16 mouse cellular contexts compared by ENCODE assay signal in the genomic region with DNA sequence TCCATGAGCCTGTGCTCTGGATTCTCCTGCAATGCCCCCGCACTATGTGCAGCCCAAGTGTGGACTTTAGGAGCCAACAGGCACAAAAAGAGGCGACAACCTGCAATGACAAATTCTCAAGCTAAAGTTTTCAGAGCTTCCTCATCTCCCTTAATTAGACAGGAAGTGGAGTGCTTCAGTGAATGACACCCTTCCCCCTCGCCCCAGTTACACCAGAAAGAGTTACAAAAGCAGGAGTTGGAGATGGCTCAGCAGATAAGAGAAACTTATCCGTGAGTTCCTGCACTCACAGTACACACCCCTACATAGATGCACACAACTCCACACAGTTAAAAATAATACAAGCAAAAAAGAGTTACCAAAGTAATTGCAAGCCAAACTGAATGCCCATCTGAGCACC.
"Had no signal": no experiment of that assay in that cellular context is flagged by ENCODE, and none has a peak within 500 bp of the region (broad histone marks: within the 10 kb centered on the region; RNA-seq: fewer than 3 reads in every experiment).

No protein-coding gene starts in this region.

- H3K9ac ChIP-seq: limb, embryonic 12.5 days; liver, embryonic 14.5 days; midbrain, embryonic 12.5 days; neural tube, embryonic 13.5 days; stomach, embryonic 15.5 days had no signal

- DNase-seq: kidney, adult 8-10 months; kidney, postnatal 25 days; layer of hippocampus, postnatal 36 days; liver; lung, adult 18-20 months; lung, postnatal 36 days; retina, postnatal 1 day; right cerebral cortex, postnatal 14 days had no signal

- H3K4me2 ChIP-seq: limb, embryonic 12.5 days; midbrain, embryonic 12.5 days; neural tube, embryonic 13.5 days; stomach, embryonic 15.5 days had no signal

- H3K27ac ChIP-seq: limb, embryonic 12.5 days; liver, embryonic 14.5 days; midbrain, embryonic 12.5 days; neural tube, embryonic 13.5 days; stomach, embryonic 15.5 days had no signal

- H3K4me3 ChIP-seq: limb, embryonic 12.5 days; megakaryocyte, embryonic 14.5 days; midbrain, embryonic 12.5 days; neural tube, embryonic 13.5 days; stomach, embryonic 15.5 days had no signal

- ATAC-seq: intestine, postnatal 0 days; midbrain, embryonic 16.5 days had no signal

- H3K4me1 ChIP-seq: limb, embryonic 12.5 days; megakaryocyte, embryonic 14.5 days; midbrain, embryonic 12.5 days; neural tube, embryonic 13.5 days; stomach, embryonic 15.5 days had no signal

- H3K27me3 ChIP-seq: limb, embryonic 12.5 days; megakaryocyte, embryonic 14.5 days; midbrain, embryonic 12.5 days; neural tube, embryonic 13.5 days; stomach, embryonic 15.5 days had no signal

- H3K36me3 ChIP-seq: limb, embryonic 12.5 days; midbrain, embryonic 12.5 days; neural tube, embryonic 13.5 days; stomach, embryonic 15.5 days had no signal

- H3K9me3 ChIP-seq: megakaryocyte, embryonic 14.5 days had no signal
